Mouse (Mus musculus) macrophage (primary cell): Measurements from ENCODE around the gene Dpysl4. TPM values are rescaled to one million over a fixed set of nuclear protein-coding genes. Genes with fewer than 3 reads are reported as not detected.

Source experiments
- H3K27ac ChIP-seq: fragments of 350-480 bp; formaldehyde crosslinking; 2 replicates; pipeline ENCODE4 v1.9.0; 2021
- H3K36me3 ChIP-seq: fragments of 350-480 bp; formaldehyde crosslinking; 2 replicates; pipeline ENCODE4 v1.9.0; 2021; ENCODE audit errors: inconsistent target
- H3K4me3 ChIP-seq: fragments of 350-480 bp; formaldehyde crosslinking; 2 replicates; pipeline ENCODE4 v1.9.0; 2021; ENCODE audit errors: inconsistent target
- H3K79me2 ChIP-seq: fragments of 350-480 bp; formaldehyde crosslinking; 2 replicates; pipeline ENCODE4 v1.9.0; 2021; ENCODE audit errors: inconsistent target
- WGBS: methylation state at CpG from one replicate; pipeline ENCODE4 v1.1.7; 2026; ENCODE audit warnings: inconsistent platforms; ENCODE audit not compliant: missing documents; 5-methylcytosine and 5-hydroxymethylcytosine counted together
- polyA plus RNA-seq: library from polyadenylated mRNA; stranded (reverse); fragments of 250-400 nt; gene quantifications from 3 replicates; pipeline ENCODE4 v1.2.4, GENCODE M21; 2018; ENCODE audit warnings: inconsistent platforms

Gene Dpysl4
- polyA plus RNA-seq, 1 experiment from 2014 or later: not detected

DNA sequence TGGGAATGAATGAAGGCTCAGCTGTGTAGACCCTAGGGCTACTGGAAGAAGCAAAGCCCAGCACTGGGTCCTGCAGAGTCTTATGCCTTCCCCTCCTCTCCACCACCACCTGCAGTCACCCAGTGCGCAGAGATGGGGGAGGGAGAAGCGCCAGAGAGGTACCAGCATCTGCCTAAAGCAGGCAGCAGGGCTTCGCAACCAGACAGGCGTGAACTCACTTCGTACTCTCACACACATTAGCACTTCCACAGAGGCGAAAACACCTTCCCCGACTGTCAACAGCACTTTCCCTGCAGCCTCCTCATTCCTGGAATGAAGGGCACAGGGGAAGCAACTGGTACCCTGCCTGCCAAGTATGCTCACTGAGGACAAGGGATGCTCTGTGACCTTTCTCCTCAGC, 63.6 kb downstream of the Dpysl4 start:
- H3K4me3 ChIP-seq: no peak overlapping the region
- no peak overlapping the region for H3K27ac ChIP-seq
- no peaks in the 10 kb centered on the region for H3K36me3 ChIP-seq
- 65% methylated on average over 7 of the region's 7 CpGs for WGBS
- no peaks in the 10 kb centered on the region for H3K79me2 ChIP-seq

DNA sequence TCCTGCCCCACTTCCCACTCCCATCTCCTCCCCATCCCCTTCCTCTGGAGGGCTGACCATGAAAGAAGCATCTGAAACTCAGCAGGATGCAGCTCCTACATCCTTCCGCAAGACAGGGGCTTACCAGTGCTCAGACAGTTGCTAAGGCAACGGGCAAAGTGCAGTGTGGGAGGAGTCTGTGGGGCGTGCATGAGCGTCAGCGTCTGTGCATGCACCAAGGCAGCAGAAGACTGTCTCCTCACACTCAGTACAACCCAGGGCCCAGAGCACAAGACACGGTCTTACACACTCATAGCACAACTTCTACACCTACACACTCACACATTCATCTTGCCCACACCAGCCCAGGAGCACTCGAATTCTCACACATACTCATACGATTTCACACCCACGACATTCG, 65.3 kb downstream of the Dpysl4 start:
- H3K36me3 ChIP-seq: no peaks in the 10 kb centered on the region
- H3K27ac ChIP-seq: no peak overlapping the region
- H3K4me3 ChIP-seq: no peak overlapping the region
- WGBS: 46% methylated on average over 10 of the region's 10 CpGs
- no peaks in the 10 kb centered on the region for H3K79me2 ChIP-seq

Other genes with a start within 250 kb of the Dpysl4 start
- gene Ppp2r2d, start 239.9 kb upstream of the Dpysl4 start, polyA plus RNA-seq: 21.1 to 36.7 TPM (median 24.8 TPM) in 3 replicates
- 5.9 to 14.9 TPM (median 13.0 TPM) in 3 replicates for gene Mapk1ip1, start 239.7 kb upstream of the Dpysl4 start, polyA plus RNA-seq
- gene Bnip3, start 176.5 kb upstream of the Dpysl4 start, polyA plus RNA-seq: 17.6 to 23.6 TPM (median 18.6 TPM) in 3 replicates
- not detected in 3 replicates for gene Jakmip3, start 145.3 kb upstream of the Dpysl4 start, polyA plus RNA-seq
- gene Lrrc27, start 127.0 kb downstream of the Dpysl4 start, polyA plus RNA-seq: 73.4 to 159 TPM (median 94.3 TPM) in 3 replicates
- 0.17 to 0.21 TPM (median 0.19 TPM) in 3 replicates for gene Stk32c, start 127.3 kb downstream of the Dpysl4 start, polyA plus RNA-seq
- gene Pwwp2b, start 162.5 kb downstream of the Dpysl4 start, polyA plus RNA-seq: 25.2 to 32.3 TPM (median 28.0 TPM) in 3 replicates